Mouse (Mus musculus) lung, embryonic 16.5 days (tissue): ENCODE measurements around the gene Gria4. TPM values are rescaled to one million over a fixed set of nuclear protein-coding genes. Genes with fewer than 3 reads are reported as not detected.
"Not testable (repeated sequence)": the region's sequence is repeated elsewhere in the genome, so short reads cannot be mapped to it uniquely, and the experiment has no call there.

Source experiments
- ATAC-seq: fragments of 200-750 bp; cut with Nextera tagmentation; 2 replicates; pipeline ENCODE4 v1.8.0; 2017; ENCODE audit warnings: low read depth, mild to moderate bottlenecking, moderate library complexity
- H3K27ac ChIP-seq: fragments of 300-500 bp; sonication (generic); 2 replicates; pipeline ENCODE4 v1.5.1; 2014; ENCODE audit warnings: mild to moderate bottlenecking, control low read depth, low read length
- H3K27me3 ChIP-seq: fragments of 300-500 bp; sonication (generic); 2 replicates; pipeline ENCODE4 v1.6.1; 2014; ENCODE audit warnings: low read depth, low read length, mixed read lengths; ENCODE audit not compliant: control insufficient read depth, insufficient read depth
- H3K36me3 ChIP-seq: fragments of 300-500 bp; sonication (generic); 2 replicates; pipeline ENCODE4 v1.6.1; 2014; ENCODE audit warnings: low read length; ENCODE audit not compliant: control insufficient read depth, insufficient read depth
- H3K4me1 ChIP-seq: fragments of 300-500 bp; sonication (generic); replicated peaks from 2 replicates; pipeline ENCODE4 v1.6.1; 2014; ENCODE audit warnings: low read length, mixed read lengths; ENCODE audit not compliant: control insufficient read depth, insufficient read depth
- H3K4me2 ChIP-seq: fragments of 300-500 bp; sonication (generic); 2 replicates; pipeline ENCODE4 v1.6.1; 2014; ENCODE audit warnings: low read depth, low read length, control low read depth
- H3K4me3 ChIP-seq: fragments of 300-500 bp; sonication (generic); 2 replicates; pipeline ENCODE4 v1.5.1; 2014; ENCODE audit warnings: mild to moderate bottlenecking, low read length, control low read depth
- H3K9ac ChIP-seq: fragments of 300-500 bp; sonication (generic); 2 replicates; pipeline ENCODE4 v1.6.1; 2014; ENCODE audit warnings: low read length, control low read depth
- H3K9me3 ChIP-seq: fragments of 300-500 bp; sonication (generic); 2 replicates; pipeline ENCODE4 v1.6.1; 2016; ENCODE audit warnings: low read length; ENCODE audit not compliant: control insufficient read depth
- WGBS: fragments of 180-500 bp; shearing (Covaris S2); extraction: QIAGEN DNeasy Blood & Tissue Kit; methylation state at CpG from one replicate; pipeline ENCODE4 v1.1.7; 2014; 5-methylcytosine and 5-hydroxymethylcytosine counted together
- polyA plus RNA-seq: library from polyadenylated mRNA; unstranded; fragments of >200 nt; fragmentation: Nextera tagmentation; extraction: Ambion mirVana; gene quantifications from 2 replicates; pipeline ENCODE4 v1.2.1, GENCODE M21; 2015

The Gria4 gene
- 0.47 and 0.49 TPM in 2 replicates for polyA plus RNA-seq

DNA sequence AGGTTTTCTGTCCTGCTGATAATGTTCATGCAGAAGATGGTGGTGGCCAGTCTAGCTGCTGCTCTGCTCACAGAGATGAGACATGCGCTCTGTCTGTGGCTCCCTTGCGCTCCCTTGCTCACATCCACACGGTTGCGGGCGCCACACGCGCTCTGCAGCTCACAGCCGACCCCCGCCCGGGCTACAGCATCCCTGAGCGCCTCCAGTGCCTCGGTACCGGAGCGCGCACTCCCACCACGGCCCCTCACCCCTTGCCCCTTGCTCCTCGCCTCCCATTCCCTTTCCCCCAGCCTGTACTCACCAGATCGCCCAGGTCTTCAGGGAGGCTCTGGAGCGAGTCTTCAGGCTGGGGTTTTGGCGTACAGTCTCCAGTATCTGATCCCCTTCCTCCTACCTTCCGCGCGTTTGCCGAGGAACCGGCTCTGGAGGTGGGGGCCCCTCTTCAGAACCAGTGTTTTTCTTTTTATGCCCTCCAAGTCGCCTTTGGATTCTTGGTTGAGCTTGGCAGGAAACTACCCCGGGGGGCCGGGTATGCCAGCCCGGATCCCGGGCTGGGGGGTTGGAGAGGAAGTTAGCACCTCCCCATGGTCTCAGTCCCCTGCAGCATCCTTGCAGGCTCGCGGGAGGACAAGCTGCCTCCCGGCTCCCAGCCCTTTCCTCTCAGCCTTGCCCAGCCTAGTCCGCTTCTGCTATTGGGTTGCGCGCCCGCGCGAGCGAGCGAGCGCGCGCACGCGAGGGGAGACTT lies at the start of gene Gria4:
Gene Gria4, minus strand, starts transcription at position 691 of the 745 bp plus-strand sequence.
- H3K9ac ChIP-seq = peak within 1 kb of the TSS; percentile 31; the same call in 1 of the 2 replicates
- under 1% methylated on average over 40 of the region's 46 CpGs for WGBS
- peak within 1 kb of the TSS; percentile 48 for H3K4me3 ChIP-seq
- H3K9me3 ChIP-seq = no peaks in the 10 kb centered on the region
- ATAC-seq = peak; percentile 66; the same call in 1 of the 2 replicates
- peak within 1 kb of the TSS; percentile 78 for H3K4me2 ChIP-seq
- H3K27ac ChIP-seq = no peak within 1 kb of the TSS
- H3K36me3 ChIP-seq = no peaks in the 10 kb centered on the region
- no peaks in the 10 kb centered on the region for H3K27me3 ChIP-seq
- no peaks in the 10 kb centered on the region for H3K4me1 ChIP-seq

DNA sequence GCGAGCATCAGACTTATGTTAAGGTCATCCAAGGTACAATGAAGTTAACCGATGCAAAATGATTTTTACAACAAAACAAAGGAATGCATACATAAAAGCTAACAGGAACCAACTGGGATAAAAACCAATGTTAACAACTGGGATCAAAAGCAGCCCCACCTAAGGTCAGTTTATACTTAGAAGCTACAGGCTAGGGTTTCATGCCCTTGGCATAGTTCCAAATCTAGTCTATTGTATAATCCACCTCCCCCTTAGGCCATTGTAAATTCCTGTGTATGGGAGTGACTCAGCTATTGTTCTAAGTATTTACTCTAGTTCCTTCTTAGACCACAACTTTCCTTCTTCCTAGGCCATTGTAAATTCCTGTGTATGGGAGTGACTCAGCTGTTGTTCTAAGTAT lies 14.9 kb upstream of the Gria4 start:
- not testable (repeated sequence) for H3K9ac ChIP-seq, ATAC-seq, H3K27me3 ChIP-seq, H3K27ac ChIP-seq, H3K36me3 ChIP-seq, H3K4me3 ChIP-seq, H3K4me2 ChIP-seq, H3K9me3 ChIP-seq, H3K4me1 ChIP-seq
- WGBS = 62% methylated on average over 2 of the region's 2 CpGs

DNA sequence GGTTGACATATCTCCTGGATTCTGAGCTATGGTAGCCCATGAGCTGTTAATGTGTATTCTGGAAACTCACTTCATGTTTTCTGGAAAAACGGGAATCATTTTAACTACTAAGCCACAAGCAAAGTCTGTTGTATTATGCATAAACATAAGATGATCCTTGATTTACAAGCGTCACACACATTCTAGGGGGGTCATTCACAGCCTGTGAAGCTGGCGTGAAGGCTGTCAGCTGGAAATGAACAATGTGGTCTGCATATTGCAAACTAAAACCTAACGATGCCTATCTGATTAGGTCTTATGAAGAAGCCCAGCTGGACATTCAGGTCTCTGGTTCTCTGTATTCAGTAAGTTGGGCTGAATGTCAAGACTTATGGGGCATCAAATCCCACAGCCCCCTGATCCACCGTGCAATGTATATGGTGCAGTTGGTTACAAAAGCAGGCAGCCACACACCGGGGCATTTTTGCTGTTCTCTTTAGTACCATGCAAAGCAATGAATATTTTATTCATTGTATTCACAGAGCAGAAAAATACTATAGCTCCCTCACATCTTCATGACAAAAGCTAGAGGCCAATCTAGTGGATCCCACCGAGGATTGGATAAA lies 7.2 kb upstream of the Gria4 start:
- H3K36me3 ChIP-seq = no peaks in the 10 kb centered on the region
- WGBS = 67% methylated on average over 7 of the region's 7 CpGs
- H3K9ac ChIP-seq = no peak overlapping the region
- H3K4me2 ChIP-seq = no peak overlapping the region
- no peak overlapping the region for H3K4me3 ChIP-seq
- H3K4me1 ChIP-seq = no peaks in the 10 kb centered on the region
- no peak overlapping the region for H3K27ac ChIP-seq
- ATAC-seq = no peak
- no peaks in the 10 kb centered on the region for H3K27me3 ChIP-seq
- no peaks in the 10 kb centered on the region for H3K9me3 ChIP-seq

DNA sequence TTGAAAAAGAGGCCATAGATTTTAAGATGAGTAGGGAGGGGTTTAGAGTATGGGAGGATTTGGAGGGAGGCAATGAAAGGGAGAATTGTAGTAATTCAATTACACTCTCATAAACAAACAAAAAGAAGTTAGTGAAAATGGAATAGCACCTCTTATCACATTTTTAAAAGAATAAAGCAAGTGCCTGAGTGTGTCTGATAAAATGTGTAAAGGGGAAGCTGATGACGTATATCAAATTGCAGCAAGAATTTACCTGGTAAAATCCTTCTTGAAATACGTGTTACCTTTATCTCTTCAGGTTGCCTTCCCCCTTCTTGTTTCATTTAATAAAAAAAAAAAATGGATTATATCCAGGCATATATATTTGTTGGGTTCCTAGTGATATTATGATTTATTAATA lies 1.4 kb upstream of the Gria4 start:
- no peak overlapping the region for H3K4me3 ChIP-seq
- no peak overlapping the region for H3K27ac ChIP-seq
- no peak for ATAC-seq
- no peaks in the 10 kb centered on the region for H3K27me3 ChIP-seq
- H3K9me3 ChIP-seq = no peaks in the 10 kb centered on the region
- no peaks in the 10 kb centered on the region for H3K4me1 ChIP-seq
- WGBS = 70% methylated on average over 2 of the region's 2 CpGs
- H3K4me2 ChIP-seq = no peak overlapping the region
- no peaks in the 10 kb centered on the region for H3K36me3 ChIP-seq
- no peak overlapping the region for H3K9ac ChIP-seq

DNA sequence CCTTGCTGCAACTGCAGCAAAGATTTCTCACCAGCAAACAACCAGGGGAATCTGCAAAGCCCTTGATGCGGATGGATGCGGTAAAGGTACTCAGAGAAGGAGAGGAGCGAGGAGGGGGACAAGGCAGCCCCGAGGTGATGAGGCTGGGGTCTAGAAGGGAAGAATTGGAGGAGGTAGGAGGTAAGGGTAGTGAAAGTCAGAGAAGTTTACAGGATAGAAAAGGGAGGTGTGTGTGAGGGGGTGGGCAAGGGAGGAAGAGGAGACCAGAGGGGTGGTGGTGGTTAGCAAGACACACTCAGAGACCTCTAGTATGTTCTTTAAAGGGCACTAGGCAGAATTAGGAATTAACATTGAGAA lies 233 bp upstream of the Gria4 start:
- ATAC-seq = no peak; the same call in 1 of the 2 replicates
- Histone ChIP-seq H3K9me3 (no peaks in the 10 kb centered on the region), H3K36me3 (no peaks in the 10 kb centered on the region), H3K4me2 (peak overlapping the region; percentile 78), H3K4me1 (no peaks in the 10 kb centered on the region), H3K9ac (peak overlapping the region; percentile 31; the same call in 1 of the 2 replicates), H3K27ac (no peak overlapping the region), H3K27me3 (no peaks in the 10 kb centered on the region), H3K4me3 (peak overlapping the region; percentile 48)
- 0% methylated on average over 4 of the region's 4 CpGs for WGBS

DNA sequence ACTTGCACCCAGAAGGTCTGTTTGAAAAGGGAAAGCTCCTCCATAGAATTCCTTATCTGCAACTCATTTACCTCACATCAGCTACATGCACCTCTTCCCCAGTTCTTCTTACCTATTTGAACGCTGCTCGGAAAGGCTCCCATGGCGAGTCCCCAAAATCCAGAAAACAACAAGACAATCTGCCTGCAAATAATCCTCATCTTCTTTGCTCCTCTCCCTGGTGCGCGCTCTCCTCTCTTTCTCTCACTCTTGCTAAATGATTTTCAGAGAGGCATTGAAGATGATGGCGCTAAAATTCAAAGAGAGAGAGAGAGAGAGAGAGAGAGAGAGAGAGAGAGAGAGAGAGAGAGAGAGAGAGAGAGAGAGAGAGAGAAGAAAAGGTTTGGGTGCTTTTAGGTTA lies 959 bp downstream of the Gria4 start:
- Histone ChIP-seq H3K9me3 (no peaks in the 10 kb centered on the region), H3K27ac (no peak overlapping the region), H3K4me3 (peak overlapping the region; percentile 48), H3K4me1 (no peaks in the 10 kb centered on the region), H3K9ac (no peak overlapping the region), H3K36me3 (no peaks in the 10 kb centered on the region), H3K4me2 (peak overlapping the region; percentile 78), H3K27me3 (no peaks in the 10 kb centered on the region)
- ATAC-seq = no peak
- 0% methylated on average over 6 of the region's 6 CpGs for WGBS

DNA sequence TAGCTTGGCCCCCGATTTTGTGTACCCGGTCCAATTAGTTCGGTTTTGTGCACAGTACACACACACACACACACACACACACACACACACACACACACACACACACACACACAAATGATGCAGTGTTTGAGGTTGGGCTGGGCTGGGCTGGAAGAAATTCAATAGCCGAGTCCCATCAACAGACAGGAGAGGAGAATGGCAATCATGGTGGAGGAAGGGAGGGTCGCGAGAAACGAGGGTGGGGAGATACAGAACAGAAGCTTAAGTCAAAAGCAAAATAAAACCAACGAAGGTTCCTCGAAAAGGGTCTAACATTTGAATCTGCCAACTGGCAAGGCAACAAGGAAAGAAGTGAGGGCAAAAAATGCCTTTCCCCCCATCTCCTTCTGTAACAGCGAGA lies 1.6 kb downstream of the Gria4 start:
- Histone ChIP-seq H3K4me1 (no peaks in the 10 kb centered on the region), H3K4me2 (no peak overlapping the region), H3K4me3 (no peak overlapping the region), H3K27ac (no peak overlapping the region), H3K36me3 (no peaks in the 10 kb centered on the region), H3K9me3 (no peaks in the 10 kb centered on the region), H3K27me3 (no peaks in the 10 kb centered on the region), H3K9ac (no peak overlapping the region)
- no peak for ATAC-seq
- 36% methylated on average over 10 of the region's 10 CpGs for WGBS

DNA sequence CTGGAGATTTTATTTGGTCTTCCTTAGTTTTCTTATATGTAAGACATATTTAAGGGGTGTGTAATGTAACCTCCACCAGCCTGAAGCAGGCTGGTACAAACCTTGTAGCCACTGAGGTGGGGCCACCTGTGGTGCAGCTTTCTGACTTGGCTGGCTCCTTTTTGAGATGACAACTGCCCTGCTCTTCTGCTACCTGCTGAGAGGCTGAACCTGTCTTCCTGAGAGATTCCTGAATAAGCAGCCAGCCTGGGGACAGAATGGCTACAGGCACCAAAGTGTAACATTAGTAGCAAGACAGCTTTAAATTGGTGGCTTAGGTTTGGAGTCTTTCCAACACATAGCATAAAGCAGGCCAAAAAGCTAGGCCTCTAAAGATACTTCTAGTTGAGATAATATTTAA lies 46.6 kb downstream of the Gria4 start:
- H3K4me3 ChIP-seq, H3K9ac ChIP-seq, H3K27ac ChIP-seq, H3K9me3 ChIP-seq, ATAC-seq, H3K4me2 ChIP-seq, H3K4me1 ChIP-seq, H3K36me3 ChIP-seq, H3K27me3 ChIP-seq: not testable (repeated sequence)

DNA sequence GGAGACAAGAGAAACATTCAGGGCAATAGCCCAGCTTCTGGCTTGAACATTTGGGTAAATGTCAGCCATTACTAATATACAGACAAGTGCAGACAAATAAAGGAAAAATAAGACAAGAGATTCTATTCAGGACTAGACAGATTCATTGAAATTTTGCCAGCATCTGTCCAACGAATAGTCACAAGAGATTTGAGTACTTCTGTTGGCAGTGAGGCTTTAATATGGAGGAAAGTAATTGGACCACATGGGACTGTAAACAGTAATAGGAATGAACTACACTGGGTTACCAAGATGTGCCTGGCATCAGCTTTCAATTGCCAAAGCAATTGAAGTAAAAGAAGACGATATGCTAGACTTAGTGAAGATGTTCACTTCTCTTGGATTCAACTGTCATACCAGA lies 81.9 kb downstream of the Gria4 start:
- Histone ChIP-seq H3K9ac (no peak overlapping the region), H3K4me3 (no peak overlapping the region), H3K4me2 (no peak overlapping the region), H3K9me3 (no peaks in the 10 kb centered on the region), H3K27ac (no peak overlapping the region), H3K27me3 (no peaks in the 10 kb centered on the region), H3K36me3 (no peaks in the 10 kb centered on the region), H3K4me1 (no peaks in the 10 kb centered on the region)
- no peak for ATAC-seq
- 58% methylated on average over 2 of the region's 2 CpGs for WGBS
